Mouse (Mus musculus): ENCODE data around the gene Trp53rka. TPM values are rescaled to one million over a fixed set of nuclear protein-coding genes. Genes with fewer than 3 reads are reported as not detected.

Gene Trp53rka
- total and polyA plus RNA-seq, 3 experiments, result 29.8 to 35.1 TPM; not detected in 1

DNA sequence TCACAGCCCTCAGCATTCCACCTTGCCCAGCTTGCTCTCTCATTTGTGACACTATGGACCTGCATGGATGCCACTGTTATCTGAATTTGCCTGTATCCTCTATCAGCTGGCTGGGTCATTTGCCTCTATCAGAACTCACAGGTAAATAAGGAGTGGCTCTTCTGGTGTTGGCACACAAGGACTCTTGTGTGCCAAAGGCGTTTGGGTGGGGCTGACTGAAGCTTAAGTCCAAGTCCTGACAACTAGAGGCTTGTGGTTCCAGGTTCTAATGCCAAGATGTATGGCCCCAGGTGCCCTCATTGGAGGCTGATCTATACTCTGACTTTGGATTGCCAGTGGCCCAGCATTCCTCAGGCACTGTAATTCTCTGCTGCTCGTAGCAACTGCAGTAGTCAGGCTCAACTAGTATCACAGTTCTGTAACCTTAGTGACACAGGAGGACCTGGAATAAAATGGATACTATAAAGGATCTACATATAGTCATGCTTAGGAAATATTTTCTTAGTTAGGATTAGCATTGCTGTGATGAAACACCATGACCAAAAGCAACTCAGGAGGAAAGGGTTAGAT is 4.7 kb upstream of the Trp53rka start:
- Histone ChIP-seq H3K27me3 (ENCODE audit: control insufficient read depth in 1 of 2, insufficient read depth in 2 of 2, low read length in 2 of 2) (no peaks in the 10 kb centered on the region), H3K27ac (ENCODE audit: control insufficient read depth, low read depth, low read length) (no peak overlapping the region), H3K9ac (ENCODE audit: control insufficient read depth, low read depth, low read length, poor library complexity, severe bottlenecking) (no peak overlapping the region), H3K36me3 (ENCODE audit: control insufficient read depth in 1 of 2, insufficient read depth in 2 of 2, low read length in 2 of 2) (0 out of 4 replicates have a peak, but pooled peaks cover 0 to 2% of the 10 kb centered on the region in 2 experiments), H3K4me1 (ENCODE audit: control insufficient read depth in 1 of 2, insufficient read depth in 2 of 2, low read length in 2 of 2) (peaks cover 0 to 5% of the 10 kb centered on the region in 2 experiments; a peak in 1 of 4 replicates), H3K4me3 (ENCODE audit: control insufficient read depth in 1 of 2, insufficient read depth in 1 of 2, low read depth in 2 of 2, low read length in 2 of 2) (no peak overlapping the region), H3K79me2 (ENCODE audit: control insufficient read depth, insufficient read depth, low read length, poor library complexity) (peaks cover 3% of the 10 kb centered on the region), H3K9me3 (replicated peaks; ENCODE audit: insufficient read depth, low read length) (no peaks in the 10 kb centered on the region)
- DNase-seq (ENCODE audit: low read depth, low spot score), result no peak
- no peak for TF ChIP-seq USF2 (IDR thresholded peaks at IDR 0.05; ENCODE audit: borderline replicate concordance in 1 of 2, insufficient read depth in 1 of 2, low read depth in 1 of 2, low read length in 2 of 2)
- no peak for TF ChIP-seq CHD1 (IDR thresholded peaks at IDR 0.05; ENCODE audit: low read depth, low read length)
- TF ChIP-seq MAFK (IDR thresholded peaks at IDR 0.05; ENCODE audit: borderline replicate concordance, low read depth, low read length), result no peak
- TF ChIP-seq MAX (IDR thresholded peaks at IDR 0.05; ENCODE audit: low read length), result no peak
- TF ChIP-seq MAZ (IDR thresholded peaks at IDR 0.05; ENCODE audit: low read depth, low read length), result no peak
- no peak for TF ChIP-seq ZNF384 (IDR thresholded peaks at IDR 0.05; ENCODE audit: low read depth, low read length)
- no peak for TF ChIP-seq KAT2A (conservative IDR thresholded peaks at IDR 0.05; ENCODE audit: low read depth, low read length)
- TF ChIP-seq CTCF (IDR thresholded peaks at IDR 0.05 in 2 of 3, conservative IDR thresholded peaks at IDR 0.05 in 1 of 3; ENCODE audit: control insufficient read depth in 1 of 3, insufficient read depth in 1 of 3, low read depth in 2 of 3, low read length in 3 of 3, poor library complexity in 1 of 3, severe bottlenecking in 1 of 3), result no peak
- TF ChIP-seq HCFC1 (IDR thresholded peaks at IDR 0.05; ENCODE audit: low read depth, low read length), result no peak
- no peak for TF ChIP-seq USF1 (IDR thresholded peaks at IDR 0.05; ENCODE audit: low read depth, low read length)

GRCm38 (mm10) chr2:165496251-165496650 is 3.1 kb upstream of the Trp53rka start:
- TF ChIP-seq TCF12 (IDR thresholded peaks at IDR 0.05; ENCODE audit: low read depth, low read length), result no peak
- peak; percentile 9 for TF ChIP-seq RAD21 (IDR thresholded peaks at IDR 0.05; ENCODE audit: low read depth, low read length)
- no peak for TF ChIP-seq ZC3H11A (IDR thresholded peaks at IDR 0.05; ENCODE audit: low read depth, low read length)
- TF ChIP-seq MXI1 (IDR thresholded peaks at IDR 0.05; ENCODE audit: low read depth, low read length), result no peak
- TF ChIP-seq NRF1 (IDR thresholded peaks at IDR 0.05; ENCODE audit: insufficient read depth, low read depth, low read length, poor library complexity, severe bottlenecking), result no peak
- TF ChIP-seq UBTF (IDR thresholded peaks at IDR 0.05; ENCODE audit: borderline replicate concordance, insufficient read depth, low read depth, low read length), result no peak
- peak; percentile 29 to 53 (median 52); a peak in 5 of 6 replicates for TF ChIP-seq CTCF (IDR thresholded peaks at IDR 0.05 in 2 of 3, conservative IDR thresholded peaks at IDR 0.05 in 1 of 3; ENCODE audit: control insufficient read depth in 1 of 3, insufficient read depth in 1 of 3, low read depth in 2 of 3, low read length in 3 of 3, poor library complexity in 1 of 3, severe bottlenecking in 1 of 3)
- TF ChIP-seq BHLHE40 (IDR thresholded peaks at IDR 0.05; ENCODE audit: borderline replicate concordance, low read depth, low read length), result no peak
- TF ChIP-seq SIN3A (IDR thresholded peaks at IDR 0.05; ENCODE audit: low read length), result no peak
- no peak for TF ChIP-seq TBP (IDR thresholded peaks at IDR 0.05; ENCODE audit: low read depth, low read length)
- TF ChIP-seq POLR2AphosphoS2 (IDR thresholded peaks at IDR 0.05; ENCODE audit: low read length), result no peak
- no peak for TF ChIP-seq MAZ (IDR thresholded peaks at IDR 0.05; ENCODE audit: low read depth, low read length)
- no peak for TF ChIP-seq MYB (IDR thresholded peaks at IDR 0.05; ENCODE audit: low read depth, low read length)
- TF ChIP-seq ELF1 (IDR thresholded peaks at IDR 0.05; ENCODE audit: low read depth, low read length), result no peak

More at GRCm38 (mm10) chr2:165496251-165496650, 3.1 kb upstream of the Trp53rka start:
- no peaks in the 10 kb centered on the region for H3K27me3 ChIP-seq (ENCODE audit: control insufficient read depth in 1 of 2, insufficient read depth in 2 of 2, low read length in 2 of 2)
- H3K9me3 ChIP-seq (replicated peaks; ENCODE audit: insufficient read depth, low read length), result no peaks in the 10 kb centered on the region
- no peak overlapping the region for H3K27ac ChIP-seq (ENCODE audit: control insufficient read depth, low read depth, low read length)
- 0 out of 4 replicates have a peak, but pooled peaks cover 0 to 4% of the 10 kb centered on the region in 2 experiments for H3K36me3 ChIP-seq (ENCODE audit: control insufficient read depth in 1 of 2, insufficient read depth in 2 of 2, low read length in 2 of 2)
- peaks cover 10% of the 10 kb centered on the region for H3K79me2 ChIP-seq (ENCODE audit: control insufficient read depth, insufficient read depth, low read length, poor library complexity)
- H3K9ac ChIP-seq (ENCODE audit: control insufficient read depth, low read depth, low read length, poor library complexity, severe bottlenecking), result no peak overlapping the region
- DNase-seq (ENCODE audit: low read depth, low spot score), result peak; percentile 41
- no peak overlapping the region for H3K4me3 ChIP-seq (ENCODE audit: control insufficient read depth in 1 of 2, insufficient read depth in 1 of 2, low read depth in 2 of 2, low read length in 2 of 2)
- peaks cover 3 to 5% of the 10 kb centered on the region in 2 experiments; a peak in 2 of 4 replicates for H3K4me1 ChIP-seq (ENCODE audit: control insufficient read depth in 1 of 2, insufficient read depth in 2 of 2, low read length in 2 of 2)

All from MEL (cell line).